Mouse (Mus musculus): ENCODE measurements around the gene Sod1. TPM values are rescaled to one million over a fixed set of nuclear protein-coding genes. Genes with fewer than 3 reads are reported as not detected.
A peak's percentile ranks its signal among the peaks of the same experiment; 100 is the strongest.
"Not testable (repeated sequence)": the region's sequence is repeated elsewhere in the genome, so short reads cannot be mapped to it uniquely, and the experiment has no call there.

Gene Sod1
- polyA plus RNA-seq, 2 experiments, result 753 to 1,393 TPM

GRCm38 (mm10) chr16:90214731-90215565, 5.6 kb upstream of the Sod1 start:
- 0 out of 2 replicates have a peak overlapping the region, but pooled peaks have one; percentile 31 for H3K9ac ChIP-seq (replicated peaks)
- TF ChIP-seq CTCF (IDR thresholded peaks at IDR 0.05; ENCODE audit: low read depth) (no peak), EP300 (IDR thresholded peaks at IDR 0.05; ENCODE audit: low read depth) (no peak)

DNA sequence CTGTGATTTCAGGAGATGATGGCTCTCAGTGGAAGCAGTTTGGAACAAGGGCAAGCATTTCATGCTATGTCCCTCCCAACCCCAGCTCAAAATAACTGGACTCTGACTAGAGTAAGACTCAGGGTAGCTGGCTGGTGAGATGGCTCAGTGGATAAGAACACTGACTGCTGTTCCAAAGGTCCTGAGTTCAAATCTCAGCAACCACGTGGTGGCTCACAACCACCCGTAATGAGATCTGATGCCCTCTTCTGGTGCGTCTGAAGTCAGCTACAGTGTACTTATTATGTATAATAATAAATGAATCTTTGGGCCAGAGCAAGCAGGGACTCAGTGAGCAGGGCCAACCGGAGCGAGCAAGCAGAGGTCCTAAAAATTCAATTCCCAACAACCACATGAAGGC, 4.7 kb upstream of the Sod1 start:
- peaks cover 30 to 46% of the 10 kb centered on the region in 2 experiments for H3K4me1 ChIP-seq (replicated peaks; ENCODE audit: control insufficient read depth in 2 of 2, insufficient read depth in 2 of 2, low read length in 1 of 2)
- ATAC-seq (ENCODE audit: insufficient read depth); H3K9ac ChIP-seq (replicated peaks); H3K27me3 ChIP-seq (ENCODE audit: control insufficient read depth, insufficient read depth, low read length); H3K9me3 ChIP-seq (ENCODE audit: control insufficient read depth, low read length); H3K4me3 ChIP-seq (ENCODE audit: insufficient read depth in 1 of 2, low read depth in 2 of 2, low read length in 2 of 2); H3K27ac ChIP-seq; DNase-seq (ENCODE audit: low read depth in 3 of 3, low spot score in 3 of 3); H3K36me3 ChIP-seq (replicated peaks; ENCODE audit: control insufficient read depth, insufficient read depth, low read depth); H3K4me2 ChIP-seq (ENCODE audit: low read depth): not testable (repeated sequence)
- 74% methylated on average over 5 of the region's 5 CpGs for WGBS (ENCODE audit: insufficient replicate concordance)

More at GRCm38 (mm10) chr16:90214731-90215565, 5.6 kb upstream of the Sod1 start:
- no peak for DNase-seq (ENCODE audit: low read depth in 3 of 3, low spot score in 3 of 3)
- Histone ChIP-seq H3K4me3 (ENCODE audit: insufficient read depth in 1 of 2, low read depth in 2 of 2, low read length in 2 of 2) (no peak overlapping the region), H3K36me3 (replicated peaks; ENCODE audit: control insufficient read depth, insufficient read depth, low read depth) (no peaks in the 10 kb centered on the region), H3K27me3 (ENCODE audit: control insufficient read depth, insufficient read depth, low read length) (no peaks in the 10 kb centered on the region), H3K4me1 (replicated peaks; ENCODE audit: control insufficient read depth in 2 of 2, insufficient read depth in 2 of 2, low read length in 1 of 2) (peaks cover 30 to 46% of the 10 kb centered on the region in 2 experiments), H3K4me2 (ENCODE audit: low read depth) (no peak overlapping the region), H3K27ac (peak overlapping the region; percentile 36), H3K9me3 (ENCODE audit: control insufficient read depth, low read length) (no peaks in the 10 kb centered on the region)
- ATAC-seq (ENCODE audit: insufficient read depth), result no peak
- WGBS (ENCODE audit: insufficient replicate concordance), result 67% methylated on average over 11 of the region's 11 CpGs

DNA sequence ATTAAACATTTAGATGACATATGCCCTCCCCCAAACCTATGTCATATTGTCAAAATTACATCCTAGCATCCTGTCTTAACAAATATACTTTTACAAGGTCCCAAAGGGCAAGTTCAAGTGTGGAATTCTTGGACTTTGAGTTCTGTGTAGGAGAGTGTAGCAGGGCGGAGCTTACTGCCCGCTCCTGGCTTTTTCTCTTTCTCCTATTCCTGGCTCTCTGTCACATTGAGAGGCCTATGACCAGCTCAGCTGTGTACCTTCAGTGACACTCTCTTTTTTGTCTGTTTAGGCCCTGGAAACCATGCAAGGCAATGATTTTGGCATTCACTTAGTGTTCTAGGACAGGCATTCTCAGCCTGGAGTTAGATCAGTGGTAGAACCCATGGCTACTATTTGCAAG, 4.1 kb upstream of the Sod1 start:
- 79% methylated on average over 2 of the region's 2 CpGs for WGBS (ENCODE audit: insufficient replicate concordance)
- Histone ChIP-seq H3K4me1 (replicated peaks; ENCODE audit: control insufficient read depth in 2 of 2, insufficient read depth in 2 of 2, low read length in 1 of 2) (peaks cover 30 to 46% of the 10 kb centered on the region in 2 experiments), H3K27ac (no peak overlapping the region), H3K36me3 (replicated peaks; ENCODE audit: control insufficient read depth, insufficient read depth, low read depth) (no peaks in the 10 kb centered on the region), H3K9ac (replicated peaks) (no peak overlapping the region), H3K9me3 (ENCODE audit: control insufficient read depth, low read length) (no peaks in the 10 kb centered on the region), H3K4me3 (ENCODE audit: insufficient read depth in 1 of 2, low read depth in 2 of 2, low read length in 2 of 2) (no peak overlapping the region), H3K4me2 (ENCODE audit: low read depth) (no peak overlapping the region), H3K27me3 (ENCODE audit: control insufficient read depth, insufficient read depth, low read length) (no peaks in the 10 kb centered on the region)
- TF ChIP-seq CTCF (IDR thresholded peaks at IDR 0.05; ENCODE audit: low read depth) (no peak), EP300 (IDR thresholded peaks at IDR 0.05; ENCODE audit: low read depth) (no peak)
- ATAC-seq (ENCODE audit: insufficient read depth) (no peak), DNase-seq (ENCODE audit: low read depth in 3 of 3, low spot score in 3 of 3) (no peak)

DNA sequence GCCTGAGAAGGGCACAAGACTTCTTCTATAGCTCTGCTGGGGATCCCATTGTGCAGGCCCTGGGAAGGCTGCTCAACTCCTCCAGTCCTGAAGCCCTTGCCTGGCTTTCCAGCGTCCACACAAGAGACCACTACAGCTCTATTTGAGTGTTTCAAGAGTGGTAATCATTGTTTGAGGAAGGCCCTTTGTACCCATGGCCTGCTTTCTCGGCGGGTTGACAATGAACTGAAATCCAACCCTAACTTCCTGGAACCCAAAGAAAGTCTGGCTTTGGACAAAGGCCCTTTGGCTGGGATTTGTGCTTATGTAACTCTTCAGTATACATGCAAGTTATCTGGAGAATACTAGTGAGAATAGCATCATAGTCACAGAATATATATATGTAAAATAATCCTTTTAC, 3.2 kb upstream of the Sod1 start:
- DNase-seq (ENCODE audit: low read depth in 3 of 3, low spot score in 3 of 3) (no peak), ATAC-seq (ENCODE audit: insufficient read depth) (no peak)
- no peaks in the 10 kb centered on the region for H3K27me3 ChIP-seq (ENCODE audit: control insufficient read depth, insufficient read depth, low read length)
- H3K9me3 ChIP-seq (ENCODE audit: control insufficient read depth, low read length), result no peaks in the 10 kb centered on the region
- WGBS (ENCODE audit: insufficient replicate concordance), result 51% methylated on average over 3 of the region's 3 CpGs
- H3K27ac ChIP-seq, result no peak overlapping the region; the same call in 1 of the 2 replicates
- H3K36me3 ChIP-seq (replicated peaks; ENCODE audit: control insufficient read depth, insufficient read depth, low read depth), result no peaks in the 10 kb centered on the region; the same call in 1 of the 2 replicates
- no peak for TF ChIP-seq CTCF (IDR thresholded peaks at IDR 0.05; ENCODE audit: low read depth)
- TF ChIP-seq EP300 (IDR thresholded peaks at IDR 0.05; ENCODE audit: low read depth), result no peak
- H3K4me3 ChIP-seq (ENCODE audit: insufficient read depth in 1 of 2, low read depth in 2 of 2, low read length in 2 of 2), result no peak overlapping the region
- H3K9ac ChIP-seq (replicated peaks), result no peak overlapping the region
- peaks cover 35 to 45% of the 10 kb centered on the region in 2 experiments for H3K4me1 ChIP-seq (replicated peaks; ENCODE audit: control insufficient read depth in 2 of 2, insufficient read depth in 2 of 2, low read length in 1 of 2)
- no peak overlapping the region for H3K4me2 ChIP-seq (ENCODE audit: low read depth)

DNA sequence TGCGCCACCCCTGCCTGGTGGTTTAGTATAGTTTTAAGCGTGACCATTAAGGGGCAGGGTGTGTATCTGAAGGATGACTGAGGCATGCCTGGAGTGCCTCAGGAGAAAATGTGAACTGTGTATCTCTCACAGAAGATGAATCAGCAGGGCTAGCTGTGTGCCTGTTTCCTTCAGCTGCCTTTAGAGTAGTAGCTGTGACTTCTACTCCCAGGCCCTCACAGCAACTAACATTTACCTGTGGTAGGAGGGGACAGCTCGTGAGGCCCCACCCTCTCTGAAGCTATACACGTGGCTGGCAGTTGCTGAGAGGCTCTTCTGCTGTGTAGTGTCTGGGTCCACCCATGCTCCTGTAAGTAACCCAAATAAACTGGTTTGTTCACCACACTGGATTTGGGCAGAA, 2.6 kb upstream of the Sod1 start:
- Histone ChIP-seq H3K4me3 (ENCODE audit: insufficient read depth in 1 of 2, low read depth in 2 of 2, low read length in 2 of 2) (no peak overlapping the region), H3K9ac (replicated peaks) (no peak overlapping the region), H3K4me1 (replicated peaks; ENCODE audit: control insufficient read depth in 2 of 2, insufficient read depth in 2 of 2, low read length in 1 of 2) (peaks cover 37 to 45% of the 10 kb centered on the region in 2 experiments), H3K9me3 (ENCODE audit: control insufficient read depth, low read length) (no peaks in the 10 kb centered on the region), H3K27me3 (ENCODE audit: control insufficient read depth, insufficient read depth, low read length) (no peaks in the 10 kb centered on the region), H3K36me3 (replicated peaks; ENCODE audit: control insufficient read depth, insufficient read depth, low read depth) (peaks cover 1% of the 10 kb centered on the region), H3K27ac (peak overlapping the region; percentile 31; the same call in 1 of the 2 replicates), H3K4me2 (ENCODE audit: low read depth) (no peak overlapping the region)
- TF ChIP-seq CTCF (IDR thresholded peaks at IDR 0.05; ENCODE audit: low read depth) (no peak), EP300 (IDR thresholded peaks at IDR 0.05; ENCODE audit: low read depth) (no peak)
- DNase-seq (ENCODE audit: low read depth in 3 of 3, low spot score in 3 of 3) (no peak), ATAC-seq (ENCODE audit: insufficient read depth) (no peak)
- WGBS (ENCODE audit: insufficient replicate concordance), result 30% methylated on average over 4 of the region's 4 CpGs

DNA sequence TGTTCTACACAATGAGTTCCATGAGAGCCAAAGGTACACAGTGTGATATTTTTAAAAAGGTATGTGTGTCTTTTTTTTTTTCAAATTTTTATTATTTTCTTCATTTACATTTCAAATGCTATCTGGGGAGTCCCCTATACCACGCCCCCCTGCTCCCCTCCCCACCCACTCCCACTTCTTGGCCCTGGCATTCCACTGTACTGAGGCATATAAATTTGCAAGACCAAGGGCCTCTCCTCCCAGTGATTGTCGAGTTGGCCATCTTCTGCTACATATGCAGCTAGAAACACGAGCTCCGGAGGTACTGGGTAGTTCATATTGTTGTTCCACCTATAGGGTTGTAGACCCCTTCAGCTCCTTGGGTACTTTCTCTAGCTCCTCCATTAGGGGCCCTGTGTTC, 1.1 kb upstream of the Sod1 start:
- Histone ChIP-seq H3K4me1 (replicated peaks; ENCODE audit: control insufficient read depth in 2 of 2, insufficient read depth in 2 of 2, low read length in 1 of 2) (peaks cover 33 to 37% of the 10 kb centered on the region in 2 experiments), H3K4me2 (ENCODE audit: low read depth) (peak overlapping the region; percentile 91)

More for the DNA sequence above, 1.1 kb upstream of the Sod1 start:
- not testable (repeated sequence) for ATAC-seq (ENCODE audit: insufficient read depth); H3K27me3 ChIP-seq (ENCODE audit: control insufficient read depth, insufficient read depth, low read length); H3K9ac ChIP-seq (replicated peaks); DNase-seq (ENCODE audit: low read depth in 3 of 3, low spot score in 3 of 3); H3K4me3 ChIP-seq (ENCODE audit: insufficient read depth in 1 of 2, low read depth in 2 of 2, low read length in 2 of 2); H3K27ac ChIP-seq; H3K9me3 ChIP-seq (ENCODE audit: control insufficient read depth, low read length)
- H3K36me3 ChIP-seq (replicated peaks; ENCODE audit: control insufficient read depth, insufficient read depth, low read depth), result peaks cover 16% of the 10 kb centered on the region
- 45% methylated on average over 4 of the region's 4 CpGs for WGBS (ENCODE audit: insufficient replicate concordance)

All from liver, embryonic 14.5 days (tissue).